Mouse (Mus musculus) lung, postnatal 0 days (tissue): ENCODE results near the gene P3h2.

Experiments
- CTCF ChIP-seq: IDR thresholded peaks from 2 replicates; pipeline ENCODE4 v1.5.1; 2016; ENCODE audit warnings: antibody characterized with exemption, mild to moderate bottlenecking
- EP300 ChIP-seq: IDR thresholded peaks from 2 replicates; pipeline ENCODE4 v1.6.1; 2016; ENCODE audit warnings: antibody characterized with exemption, mild to moderate bottlenecking, control low read depth

DNA sequence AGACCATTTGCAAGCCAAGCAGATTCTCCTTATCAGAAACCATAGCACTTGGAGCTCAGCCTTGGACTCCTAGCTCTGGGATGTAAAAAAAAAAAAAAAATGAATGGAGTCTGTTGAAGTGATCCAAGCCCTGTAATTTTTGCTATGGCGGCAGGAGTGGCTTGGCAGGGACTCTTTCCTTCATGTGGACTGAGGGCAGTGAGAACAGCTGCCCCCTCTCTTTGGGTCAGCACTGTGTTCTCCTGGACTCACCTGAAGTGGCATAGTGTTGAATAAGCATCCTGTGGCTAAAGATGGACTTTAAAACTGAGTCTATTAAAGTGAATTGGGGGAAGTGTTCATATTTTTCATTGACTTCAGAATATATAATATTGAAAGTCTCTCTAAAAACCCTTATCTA lies 58.2 kb downstream of the P3h2 start:
- TF ChIP-seq CTCF (no peak), EP300 (no peak)
